Mouse (Mus musculus) right cerebral cortex, adult 18-20 months (tissue): ENCODE measurements around the gene Cpn2.

ENCODE experiments used
- DNase-seq: peaks from one replicate; pipeline ENCODE4 v3.0.0; 2022; ENCODE audit warnings: mixed read lengths

The Cpn2 gene

DNA sequence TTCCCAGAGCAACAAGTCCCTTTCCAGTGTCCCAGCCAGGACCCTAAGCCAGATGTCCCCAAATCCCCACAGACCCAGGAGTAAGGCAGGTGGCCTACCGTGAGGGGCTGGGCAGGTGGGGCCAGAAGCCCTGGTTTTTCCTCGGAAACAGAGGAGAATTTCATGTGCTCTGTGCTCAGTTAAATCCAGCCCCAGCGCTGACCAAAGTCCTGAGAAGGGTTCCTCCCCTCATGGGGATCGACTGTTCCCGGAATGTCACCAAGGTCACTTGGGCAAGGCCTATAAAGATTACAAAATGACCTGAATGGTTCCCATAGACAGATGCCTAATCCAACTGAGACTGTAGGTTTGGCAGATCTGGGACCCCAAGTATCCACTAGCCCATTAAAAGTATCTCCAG lies at the start of gene Cpn2:
TSS of gene Cpn2 (minus strand) at position 141 of the 400 bp plus-strand sequence.
- no peak for DNase-seq

DNA sequence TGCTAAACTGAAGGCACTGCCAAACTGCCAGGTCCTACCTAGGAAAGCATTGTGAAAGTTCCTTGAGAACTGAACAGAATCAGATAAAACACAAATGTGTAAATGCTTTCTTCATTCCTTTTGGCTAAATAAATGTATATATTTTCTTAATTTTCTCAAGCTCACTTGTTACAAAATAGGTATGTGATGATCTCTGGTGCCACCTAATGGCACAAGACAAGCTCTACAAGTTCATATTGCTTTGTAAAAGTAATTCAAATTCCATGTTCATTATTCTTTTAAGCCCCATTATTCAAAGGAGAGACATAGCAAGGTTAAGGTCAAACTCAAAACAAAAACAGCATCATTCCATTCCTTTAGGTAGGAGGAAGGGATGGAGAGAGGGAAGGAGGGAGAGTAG lies 46.9 kb upstream of the Cpn2 start:
- no peak for DNase-seq

DNA sequence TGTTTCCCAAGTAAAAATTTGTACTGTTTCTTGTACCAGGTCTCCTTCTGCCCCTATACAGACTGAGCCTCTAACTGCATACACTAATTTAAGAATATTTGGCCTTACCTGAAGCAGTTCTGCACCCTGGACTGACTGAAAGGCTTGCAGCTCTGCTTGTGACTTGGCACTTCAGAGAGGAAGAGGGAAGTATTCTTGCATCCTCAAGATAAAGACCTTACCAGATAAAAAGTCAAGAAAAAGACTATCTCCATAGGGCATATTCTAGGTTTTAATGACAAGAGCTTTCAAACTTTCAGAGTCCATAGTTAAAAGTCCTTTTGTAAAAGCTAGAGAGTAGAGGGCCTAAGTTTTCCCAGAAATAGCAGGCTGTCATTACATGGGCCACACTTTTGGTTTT lies 43.3 kb upstream of the Cpn2 start, which contains the start of gene Gp5:
TSS of gene Gp5 (minus strand) at position 133 of the 400 bp plus-strand sequence.
- DNase-seq: no peak

DNA sequence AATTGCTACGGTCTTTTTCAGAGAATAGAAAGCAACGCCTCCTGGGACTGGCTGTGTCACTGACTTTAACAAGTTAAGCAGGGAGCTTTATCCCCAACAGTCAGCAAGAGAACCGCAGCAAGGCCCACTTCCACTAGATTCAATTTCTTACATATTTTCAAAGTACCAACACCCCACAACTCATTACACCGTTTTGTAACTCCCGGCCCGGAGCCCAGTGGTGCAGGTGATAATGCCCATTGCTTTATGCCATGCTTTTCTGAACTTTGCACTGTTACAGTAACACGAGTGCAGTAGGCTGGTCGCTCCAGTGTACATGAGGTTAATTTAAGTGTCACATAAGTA lies 42.8 kb upstream of the Cpn2 start:
- DNase-seq: no peak

DNA sequence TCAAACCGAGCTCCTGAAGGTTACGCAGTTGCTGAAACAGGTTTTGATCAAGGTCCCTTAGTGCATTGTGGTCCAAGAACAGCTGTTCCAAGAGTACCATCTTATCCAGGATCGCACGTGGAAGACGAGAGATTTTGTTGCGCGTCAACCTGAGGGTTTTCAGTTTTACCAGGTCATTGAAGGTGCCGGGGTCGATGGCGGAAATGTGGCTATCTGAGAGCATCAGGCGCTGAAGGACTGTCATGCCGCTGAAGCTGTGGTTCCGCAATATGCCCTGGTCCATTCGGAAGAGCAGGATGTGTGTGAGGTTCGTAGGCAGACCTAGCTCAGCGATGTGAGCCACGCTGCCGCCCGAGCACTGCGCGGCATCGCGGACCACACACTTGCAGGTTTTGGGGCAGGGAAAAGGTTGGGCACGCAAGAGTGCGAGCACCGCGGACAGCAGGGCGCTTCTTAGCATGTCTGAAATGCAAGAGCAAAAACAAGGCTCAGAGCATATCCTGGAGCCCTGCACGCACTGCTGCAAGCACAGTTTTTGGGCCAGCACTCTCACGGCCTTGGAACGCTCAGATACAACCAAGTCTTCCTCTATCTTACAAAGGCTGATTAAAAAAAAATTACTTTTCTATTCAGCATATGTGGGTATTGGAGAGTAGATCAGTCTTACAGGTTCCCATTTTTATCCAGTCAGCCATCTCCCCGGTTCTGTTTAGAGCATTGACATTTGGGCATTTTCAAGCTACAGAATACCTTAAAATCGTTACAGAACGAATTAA lies 42.3 kb upstream of the Cpn2 start:
- no peak for DNase-seq

DNA sequence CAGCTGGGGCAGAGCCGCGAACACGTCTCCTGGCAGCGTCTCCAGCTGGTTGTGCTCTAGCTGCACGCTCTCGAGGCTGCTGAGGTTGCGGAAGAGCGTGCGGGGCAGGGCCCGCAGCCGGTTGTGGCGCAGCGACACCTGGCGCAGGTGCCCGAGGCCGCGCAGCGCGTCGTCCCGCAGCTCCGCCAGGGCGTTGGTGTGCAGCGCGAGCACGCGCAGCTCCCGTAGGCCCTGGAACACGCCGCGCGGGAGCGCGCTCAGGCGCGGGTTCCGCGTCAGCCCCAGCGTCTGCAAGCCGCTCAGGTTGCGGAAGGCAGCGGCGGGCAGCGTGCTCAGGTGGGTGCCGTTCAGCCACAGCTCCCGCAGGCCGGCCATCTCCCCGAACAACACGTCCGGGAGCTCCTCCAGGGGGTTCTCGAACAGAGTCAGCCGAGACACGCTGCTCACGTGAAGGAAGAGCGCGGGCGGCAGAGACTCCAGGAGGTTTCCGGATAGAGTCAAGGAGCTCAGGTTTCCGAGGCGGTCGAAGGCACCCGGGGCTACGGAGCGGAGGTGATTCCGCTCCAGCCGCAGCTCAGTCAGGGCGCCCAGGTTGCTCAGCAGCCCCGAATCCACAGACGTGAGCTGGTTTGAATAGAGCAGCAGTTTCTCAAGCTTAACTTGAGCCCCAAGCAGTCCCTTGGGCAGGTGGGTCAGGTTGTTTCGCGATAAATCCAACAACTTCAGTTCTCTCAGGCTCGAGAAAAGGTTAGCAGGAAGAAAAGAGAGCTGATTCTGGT lies 41.5 kb upstream of the Cpn2 start:
- DNase-seq: peak; percentile 82

DNA sequence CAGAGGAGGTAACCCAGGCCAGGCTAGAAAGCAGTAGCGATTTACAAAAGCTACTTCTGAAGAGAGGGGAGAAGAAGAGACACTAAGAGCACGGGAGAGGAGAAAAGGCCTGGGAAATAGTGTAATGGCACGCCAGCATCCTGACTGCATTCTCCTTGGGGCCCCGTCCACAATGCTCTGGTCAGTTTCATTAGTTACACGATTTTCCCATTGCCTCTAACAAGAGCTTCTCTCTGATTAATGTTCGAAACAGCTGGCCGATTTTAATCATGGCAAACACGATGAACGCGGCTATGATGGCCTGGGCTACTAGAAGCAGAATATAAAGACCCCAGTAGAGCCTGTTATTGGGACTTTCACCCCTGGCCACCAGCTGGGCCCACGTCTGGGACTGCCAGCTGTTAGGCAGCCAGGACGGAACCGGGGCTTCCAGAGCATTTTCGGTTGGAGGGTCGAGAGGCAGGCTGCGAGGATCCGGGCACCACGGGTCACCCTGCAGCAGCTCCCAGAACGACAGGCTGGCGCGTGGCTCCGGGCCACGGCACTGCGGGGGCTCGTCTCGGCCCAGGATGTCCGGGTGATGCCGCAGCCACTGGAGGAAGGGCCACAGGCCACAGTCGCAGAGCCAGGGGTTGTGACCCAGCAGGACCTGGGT lies 40.8 kb upstream of the Cpn2 start:
- peak; percentile 14 for DNase-seq

DNA sequence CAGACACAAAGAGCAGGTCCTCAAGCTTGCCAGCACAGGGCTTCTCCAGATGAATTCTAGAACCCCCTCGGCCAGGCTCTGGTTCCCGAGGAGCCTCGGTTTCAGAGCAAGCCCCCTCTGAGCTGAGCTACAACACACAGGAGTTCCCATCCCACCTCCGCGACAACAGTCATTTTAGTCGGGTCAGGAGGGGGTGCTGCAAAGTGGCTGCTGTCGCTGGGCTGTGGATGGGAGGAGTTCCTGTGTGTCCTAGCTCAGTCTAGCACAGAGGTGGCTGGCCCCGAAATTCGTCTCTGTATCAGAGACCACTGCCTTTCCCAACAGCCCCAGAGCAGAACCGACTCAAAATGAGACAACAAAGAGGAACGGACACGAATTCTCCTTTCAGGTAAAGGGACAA lies 40.0 kb upstream of the Cpn2 start:
- no peak for DNase-seq

DNA sequence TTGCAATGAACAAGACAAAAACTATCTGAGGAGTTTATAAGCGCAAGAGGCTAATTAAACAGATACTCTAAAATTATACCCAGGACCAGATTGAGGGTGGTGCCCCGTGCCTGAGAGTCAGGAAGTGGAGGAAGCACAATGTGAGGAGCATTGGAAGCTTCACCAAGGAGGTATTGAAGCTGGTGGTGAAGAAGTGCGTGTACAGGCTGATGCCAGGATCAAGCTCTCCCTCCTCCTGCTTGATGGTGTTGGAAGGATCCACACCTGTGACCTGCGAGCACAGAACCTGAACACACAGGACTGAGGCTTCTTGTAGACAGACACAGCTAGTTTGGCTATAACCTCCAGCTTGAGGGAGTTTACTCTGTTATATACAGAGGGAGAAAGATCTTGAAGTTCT lies 38.8 kb upstream of the Cpn2 start:
- no peak for DNase-seq

DNA sequence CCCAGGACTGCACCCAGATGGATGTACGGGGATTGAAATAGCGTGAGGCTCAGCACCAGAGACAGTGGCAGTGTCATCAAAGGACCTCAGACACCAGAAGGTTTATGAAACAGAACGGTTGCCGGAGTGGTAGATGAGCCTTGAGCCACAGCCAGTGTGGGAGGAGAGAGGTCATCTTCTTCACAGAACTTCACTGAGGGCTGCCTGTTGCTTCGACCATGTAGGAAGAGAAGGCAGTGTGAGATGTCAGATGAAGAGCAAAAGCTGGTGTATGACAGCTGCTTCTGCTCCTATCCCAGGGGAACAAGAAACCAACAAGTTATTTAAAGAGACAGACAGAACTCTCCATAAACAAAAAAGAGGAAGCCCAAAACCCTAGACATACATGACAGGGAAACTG lies 36.9 kb upstream of the Cpn2 start:
- DNase-seq: no peak

DNA sequence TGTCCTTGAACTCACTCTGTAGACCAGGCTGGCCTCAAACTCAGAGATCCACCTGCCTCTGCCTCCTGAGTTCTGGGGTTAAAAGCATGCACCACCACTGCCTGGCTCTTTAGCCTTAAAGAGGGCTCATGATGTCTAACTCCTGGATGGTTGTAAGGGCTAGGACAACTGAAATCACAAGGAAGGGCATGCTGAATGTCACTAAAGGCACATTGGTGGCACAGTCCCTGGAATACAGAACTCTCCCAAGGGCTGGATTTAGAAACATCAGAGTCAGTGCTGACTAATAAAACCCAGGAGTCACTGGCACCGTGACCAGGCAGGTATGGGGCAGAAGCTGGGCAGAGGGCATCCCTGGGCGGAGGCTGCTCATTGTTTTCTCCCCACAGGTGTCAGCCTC lies 36.1 kb upstream of the Cpn2 start:
- DNase-seq: no peak

DNA sequence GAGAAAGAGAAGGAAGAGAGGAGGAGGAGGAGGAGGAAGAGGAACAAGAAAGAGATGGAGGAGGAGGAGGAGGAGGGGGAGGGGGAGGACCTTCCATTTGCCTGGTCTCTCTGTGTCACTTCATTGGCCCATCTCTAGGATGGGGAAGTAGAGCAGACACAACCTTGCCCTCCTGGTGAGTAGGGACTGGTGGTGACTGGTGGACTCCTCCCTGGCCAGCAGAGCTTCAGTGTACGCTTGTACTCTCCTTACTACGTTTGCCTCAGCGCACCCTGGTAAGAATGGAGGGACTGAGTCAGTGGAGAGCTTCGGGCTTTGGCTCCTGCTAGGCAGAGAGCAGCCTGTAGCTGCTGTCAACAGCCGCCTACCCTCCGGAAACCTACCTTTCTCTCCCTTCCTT lies 35.4 kb upstream of the Cpn2 start:
- no peak for DNase-seq

DNA sequence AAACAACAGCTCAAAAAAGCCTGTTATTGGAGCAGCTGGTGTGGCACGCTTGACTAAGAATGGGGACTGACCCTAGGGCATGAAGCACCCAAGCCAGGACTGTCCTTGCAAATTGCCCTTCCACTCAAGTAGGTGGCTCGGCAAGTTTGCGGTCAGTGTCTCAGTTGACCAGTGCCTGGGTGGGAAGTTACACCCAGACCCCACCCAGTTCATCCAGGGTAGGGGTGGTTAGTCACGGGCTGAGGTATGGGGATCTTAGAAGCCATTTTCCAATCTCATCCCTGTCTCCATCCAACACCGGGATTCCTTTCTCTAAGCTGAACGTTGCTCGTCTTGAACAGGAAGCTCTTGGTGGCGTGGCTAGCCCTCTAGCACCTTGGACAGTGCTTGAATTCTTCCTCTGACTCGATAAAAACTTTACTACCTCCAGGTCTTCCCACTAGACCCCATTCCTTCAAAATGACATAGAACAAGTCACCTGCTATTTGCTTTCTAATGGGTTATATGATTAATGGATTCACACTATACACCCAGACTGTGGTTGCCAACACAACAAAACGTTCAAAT lies 32.5 kb upstream of the Cpn2 start:
- no peak for DNase-seq

DNA sequence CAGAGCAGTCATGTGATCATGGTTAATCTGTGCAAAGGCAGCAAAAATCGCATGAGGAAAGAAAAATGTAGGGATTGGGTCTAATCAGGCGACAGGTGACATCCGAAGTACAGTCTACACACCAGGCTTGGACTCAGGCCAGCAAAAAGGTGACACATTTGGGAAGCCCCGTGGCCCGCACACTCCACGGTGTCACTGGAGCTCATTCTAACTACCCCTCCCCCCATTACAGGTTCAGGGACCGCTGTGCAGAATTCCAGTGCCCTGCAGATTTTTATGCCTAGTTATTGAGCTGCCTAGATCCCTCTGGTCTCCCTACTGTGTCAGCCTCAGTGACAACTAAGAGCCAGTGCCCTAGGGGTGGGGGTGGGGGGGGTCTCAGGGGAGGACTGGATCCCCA lies 30.2 kb upstream of the Cpn2 start:
- DNase-seq: no peak

DNA sequence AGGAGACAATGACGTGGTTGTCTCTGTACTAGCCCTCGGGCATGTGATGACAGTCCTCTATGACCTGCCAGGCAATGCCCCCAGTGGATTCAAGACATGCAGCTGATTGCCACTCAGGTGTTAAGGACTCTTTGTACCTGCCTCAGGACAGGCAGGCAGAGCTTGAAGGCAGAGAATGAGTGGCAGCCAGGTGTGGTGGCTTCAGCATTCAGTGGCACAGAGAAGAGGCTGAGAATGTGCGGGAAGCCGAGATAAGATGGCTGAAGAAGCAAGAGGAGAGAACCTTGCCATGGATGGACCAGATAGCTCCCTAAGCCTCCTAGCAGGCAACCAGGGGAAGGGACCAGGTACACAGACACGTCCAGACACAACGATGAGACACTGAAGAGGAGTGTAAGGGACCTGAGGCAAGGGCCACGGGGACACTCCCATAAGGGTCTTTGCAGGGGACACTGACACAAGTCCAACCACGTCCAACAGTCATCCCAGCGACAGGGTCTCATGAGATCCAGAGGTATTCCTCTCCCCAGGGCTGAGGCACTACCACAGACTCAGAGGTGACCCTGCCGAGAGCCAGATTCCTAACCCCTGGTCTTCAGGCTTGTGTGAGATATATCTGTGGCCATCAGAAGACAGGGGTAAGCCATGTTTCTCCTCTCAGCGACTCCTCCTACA lies 29.4 kb upstream of the Cpn2 start:
- DNase-seq: no peak

DNA sequence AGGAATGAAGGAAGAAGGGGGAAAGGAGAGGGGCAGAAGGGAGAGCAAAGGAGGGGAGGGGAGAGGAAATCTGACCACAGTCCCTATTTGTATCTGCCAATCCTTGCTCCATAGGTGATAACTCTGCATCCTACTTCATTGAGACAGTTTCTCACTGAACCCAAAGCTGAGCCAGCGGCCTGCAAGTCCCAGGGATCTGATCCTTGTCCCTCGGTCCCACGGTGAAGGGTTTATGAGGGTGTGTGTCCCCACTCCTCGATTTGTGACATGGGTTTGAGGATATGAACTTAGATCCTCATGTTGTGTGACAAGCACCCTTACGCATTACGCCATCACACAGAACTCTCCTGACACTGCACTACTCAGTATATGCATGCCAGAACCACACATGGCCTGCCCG lies 27.8 kb upstream of the Cpn2 start:
- DNase-seq: no peak

DNA sequence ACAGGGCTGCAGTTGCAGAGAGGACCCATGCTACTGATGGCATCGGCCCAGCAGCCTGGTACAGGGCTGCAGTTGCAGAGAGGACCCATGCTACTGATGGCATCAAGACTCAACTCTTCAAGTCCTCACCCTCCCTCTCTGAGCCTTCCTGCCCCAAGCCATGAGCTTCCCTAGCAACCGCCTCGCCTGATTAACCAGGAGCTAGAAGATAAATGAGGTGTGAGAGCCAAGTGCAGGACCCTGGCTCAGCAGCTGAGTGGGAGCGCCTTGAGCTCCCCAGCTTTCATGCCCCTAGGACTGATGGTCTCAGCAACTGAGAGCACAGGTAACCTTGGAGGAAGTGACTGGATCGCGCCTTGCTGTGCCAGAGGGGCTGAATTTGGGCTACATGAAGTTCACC lies 23.1 kb upstream of the Cpn2 start:
- DNase-seq: no peak

DNA sequence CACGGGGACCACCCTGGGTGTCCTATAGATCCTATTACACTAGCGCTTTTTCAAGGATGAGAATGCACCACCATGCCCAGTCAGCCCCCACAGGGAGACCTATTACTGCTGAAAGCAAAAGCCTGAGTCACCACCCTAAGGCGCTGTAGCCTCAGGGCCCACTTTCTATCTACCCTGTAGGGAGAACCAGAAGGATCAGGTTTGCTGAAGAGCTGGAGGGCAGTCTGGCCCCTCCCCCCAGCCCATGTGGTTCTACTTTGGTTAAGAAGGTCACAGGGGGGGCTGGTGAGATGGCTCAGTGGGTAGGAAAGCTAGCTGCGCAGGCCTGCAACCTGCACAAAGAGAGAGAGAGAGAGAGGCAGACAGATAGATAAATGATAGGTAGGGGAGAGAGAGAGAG lies 18.4 kb upstream of the Cpn2 start:
- DNase-seq: no peak

DNA sequence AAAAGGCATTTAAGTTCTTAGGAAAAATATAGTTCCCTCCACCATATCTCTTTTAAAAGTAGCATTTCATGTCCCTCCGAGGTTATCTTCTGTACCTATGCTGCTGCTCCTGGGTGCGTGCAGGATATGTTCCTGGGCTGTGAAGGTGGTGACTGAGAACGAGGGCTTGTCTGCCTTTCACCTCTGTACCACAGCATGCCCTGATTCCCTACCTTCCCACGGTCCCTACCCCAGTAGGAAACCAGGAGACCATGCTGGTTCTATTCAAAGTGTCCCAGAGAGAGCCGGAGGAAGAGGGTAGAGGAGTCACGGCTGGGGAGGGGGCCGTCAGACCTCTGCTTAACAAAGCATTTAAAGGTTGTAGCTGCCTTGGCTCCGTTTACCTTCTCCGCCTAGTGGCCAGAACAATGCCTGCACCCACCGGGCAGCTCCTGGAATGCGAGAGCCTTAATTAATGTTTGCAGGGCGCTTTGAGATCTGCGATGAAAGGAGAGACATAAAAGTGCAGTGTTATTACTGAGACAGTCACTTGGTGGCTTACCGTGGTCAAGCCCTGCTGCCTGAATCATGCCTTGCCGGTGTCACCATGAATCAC lies 16.5 kb upstream of the Cpn2 start:
- DNase-seq: no peak

DNA sequence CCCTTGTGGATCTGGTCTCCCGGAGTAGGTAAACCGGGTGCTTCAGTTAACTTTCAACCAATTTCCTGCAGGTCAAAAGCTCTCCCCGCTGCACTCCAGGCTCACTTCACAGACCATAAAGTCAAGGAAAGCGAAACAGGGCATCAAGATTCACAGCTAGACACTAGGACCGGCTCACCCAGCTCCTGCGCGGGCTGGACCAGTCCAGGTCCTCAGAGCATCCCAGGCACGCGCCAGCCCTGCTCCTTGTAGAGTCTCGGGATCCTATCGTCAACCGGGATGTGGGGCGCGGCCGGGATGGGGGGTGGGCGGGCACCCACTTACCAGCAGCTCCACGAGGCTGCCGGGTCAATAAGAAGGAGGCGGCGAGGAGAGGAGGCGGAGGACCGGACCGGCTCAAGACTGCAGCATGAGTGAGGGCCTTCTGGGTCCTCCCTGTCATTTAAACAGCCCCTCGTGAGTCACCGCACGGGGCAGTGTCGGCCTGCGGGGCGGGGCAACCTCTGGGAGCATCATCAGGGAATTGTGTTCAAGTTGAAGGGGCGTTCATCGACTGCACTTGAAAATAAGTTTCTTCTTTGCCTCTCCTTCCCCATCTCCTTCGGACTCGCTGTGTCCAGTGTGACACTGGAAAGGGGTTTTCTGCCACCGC lies 15.7 kb upstream of the Cpn2 start, which contains the start of gene Lrrc15:
TSS of gene Lrrc15 (minus strand) at position 413 of the 652 bp plus-strand sequence.
- no peak for DNase-seq

DNA sequence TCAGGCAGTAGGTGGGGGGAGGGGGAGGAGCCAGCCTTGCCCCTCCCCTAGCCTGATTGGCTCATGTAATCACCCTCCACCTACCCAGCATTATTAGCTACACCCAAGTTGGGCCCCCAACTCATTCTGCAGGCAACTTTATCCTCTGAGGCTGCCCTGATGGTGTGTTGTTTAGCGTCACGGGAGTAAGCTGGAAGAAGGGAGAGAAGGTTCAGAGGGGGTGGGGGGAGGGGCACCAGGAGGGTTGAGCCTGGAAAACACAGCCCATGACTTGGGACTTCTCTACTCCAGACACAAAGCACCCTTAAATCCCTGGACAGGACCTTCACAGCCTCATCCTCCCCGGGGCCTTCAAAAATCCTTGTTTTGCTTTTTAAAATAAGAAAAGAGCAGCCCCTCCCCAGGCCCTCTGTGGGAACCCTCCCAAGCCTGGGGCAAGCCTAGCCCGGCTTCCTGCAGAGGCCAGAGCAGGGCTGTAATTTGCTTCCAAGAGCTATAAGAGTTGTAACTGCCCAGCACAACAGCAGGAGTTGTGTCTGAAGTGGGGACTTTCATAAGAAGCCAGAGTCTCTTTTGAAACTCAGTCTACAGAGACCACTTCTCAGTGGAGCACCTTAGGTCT lies 13.5 kb upstream of the Cpn2 start:
- no peak for DNase-seq

DNA sequence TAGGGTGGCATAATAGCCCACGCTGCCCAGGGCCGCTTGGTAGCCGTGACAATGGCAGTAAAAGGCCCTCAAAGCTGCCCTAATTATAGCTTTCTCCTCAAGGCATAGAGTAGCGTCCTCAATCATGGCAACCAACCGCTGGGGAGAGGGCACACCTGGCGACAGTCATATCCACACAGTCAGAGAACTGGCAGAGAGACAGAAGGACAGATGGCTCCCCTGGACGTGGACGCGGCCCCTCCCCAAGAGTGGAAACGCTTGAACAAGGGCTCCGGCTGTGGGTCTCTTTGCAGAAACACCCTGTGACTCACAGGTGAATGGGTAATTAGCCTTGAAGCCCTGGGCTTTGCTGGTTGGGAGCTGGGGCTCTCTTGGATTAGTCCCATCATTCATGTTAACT lies 11.1 kb upstream of the Cpn2 start:
- DNase-seq: no peak
